Mouse (Mus musculus): ENCODE results near the gene Tapbp.

The Tapbp gene

GRCm38 (mm10) chr17:33968927-33969326 lies 53.2 kb downstream of the Tapbp start:
- DNase-seq: no peak

- no peak for DNase-seq
These were observed 53.7 kb downstream of the Tapbp start for GRCm38 (mm10) chr17:33969394-33969793.

GRCm38 (mm10) chr17:33972691-33973090 lies 57.0 kb downstream of the Tapbp start:
- no peak for DNase-seq

- DNase-seq: no peak
These were observed 57.9 kb downstream of the Tapbp start for GRCm38 (mm10) chr17:33973572-33973971.

- no peak for DNase-seq
These were observed 62.3 kb downstream of the Tapbp start for GRCm38 (mm10) chr17:33977861-33978557.

- peak; percentile 73 for DNase-seq
These were observed 62.9 kb downstream of the Tapbp start for GRCm38 (mm10) chr17:33978631-33979031.
